Mouse (Mus musculus): ENCODE measurements around the gene Olfr1048. TPM values are rescaled to one million over a fixed set of nuclear protein-coding genes. Genes with fewer than 3 reads are reported as not detected.
"Not testable (repeated sequence)": the region's sequence is repeated elsewhere in the genome, so short reads cannot be mapped to it uniquely, and the experiment has no call there.

Olfr1048 gene
- not detected in 2 replicates for total RNA-seq (2012; rRNA removed)
- not detected for polyA plus RNA-seq (2012; ENCODE audit: insufficient read depth in 1 of 2, insufficient read length in 2 of 2, low read depth in 1 of 2, low replicate concordance in 2 of 2, missing spikeins in 1 of 2)

DNA sequence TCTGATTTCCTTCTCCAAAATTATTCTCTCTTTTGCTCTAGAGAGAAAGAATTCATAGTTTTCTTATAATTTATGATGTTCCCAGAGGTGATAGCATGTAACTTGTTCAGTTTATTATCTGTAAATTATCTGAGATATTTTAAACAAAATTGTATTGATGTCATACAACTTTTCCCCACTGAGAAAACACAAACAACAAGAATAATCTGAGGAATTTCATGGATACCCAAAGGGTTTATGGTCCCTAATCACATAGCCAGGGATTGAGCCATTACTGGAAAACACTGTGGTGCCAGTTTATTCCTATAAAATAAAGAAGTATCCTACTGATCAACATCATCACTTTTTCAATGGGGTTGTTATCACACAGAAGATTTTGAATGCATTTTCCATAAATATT, at the start of gene Olfr1048:
Olfr1048 (minus strand) TSS at position 101 of the 400 bp plus-strand sequence.
- H3K4me1 ChIP-seq (ENCODE audit: control insufficient read depth in 1 of 2, insufficient read depth in 2 of 2, low read length in 2 of 2) = no peaks in the 10 kb centered on the region
- no peaks in the 10 kb centered on the region for H3K36me3 ChIP-seq (ENCODE audit: control insufficient read depth in 1 of 2, insufficient read depth in 2 of 2, low read length in 2 of 2)
- TF ChIP-seq ETS1 (IDR thresholded peaks at IDR 0.05; ENCODE audit: low read depth, low read length) (no peak), MEF2A (IDR thresholded peaks at IDR 0.05; ENCODE audit: extremely low read depth, insufficient replicate concordance, low read depth, low read length, poor library complexity, severe bottlenecking) (no peak), E2F4 (IDR thresholded peaks at IDR 0.05; ENCODE audit: borderline replicate concordance, low read depth, low read length) (no peak), POLR2A (IDR thresholded peaks at IDR 0.05; ENCODE audit: control insufficient read depth in 1 of 2, insufficient read depth in 1 of 2, low read depth in 1 of 2, low read length in 2 of 2, poor library complexity in 1 of 2) (no peak), RAD21 (IDR thresholded peaks at IDR 0.05; ENCODE audit: low read depth, low read length) (no peak), TCF12 (IDR thresholded peaks at IDR 0.05; ENCODE audit: low read depth, low read length) (no peak), ZMIZ1 (IDR thresholded peaks at IDR 0.05; ENCODE audit: low read depth, low read length) (no peak), MXI1 (IDR thresholded peaks at IDR 0.05; ENCODE audit: low read depth, low read length) (no peak), ZKSCAN1 (IDR thresholded peaks at IDR 0.05; ENCODE audit: low read depth, low read length) (no peak), MAZ (IDR thresholded peaks at IDR 0.05; ENCODE audit: low read depth, low read length) (no peak), SMC3 (IDR thresholded peaks at IDR 0.05; ENCODE audit: low read depth, low read length) (no peak), POLR2AphosphoS2 (IDR thresholded peaks at IDR 0.05; ENCODE audit: low read length) (no peak), ELF1 (IDR thresholded peaks at IDR 0.05; ENCODE audit: low read depth, low read length) (no peak), NRF1 (IDR thresholded peaks at IDR 0.05; ENCODE audit: insufficient read depth, low read depth, low read length, poor library complexity, severe bottlenecking) (no peak), USF2 (IDR thresholded peaks at IDR 0.05; ENCODE audit: borderline replicate concordance in 1 of 2, insufficient read depth in 1 of 2, low read depth in 1 of 2, low read length in 2 of 2) (no peak), KAT2A (conservative IDR thresholded peaks at IDR 0.05; ENCODE audit: low read depth, low read length) (no peak), TBP (IDR thresholded peaks at IDR 0.05; ENCODE audit: low read depth, low read length) (no peak), USF1 (IDR thresholded peaks at IDR 0.05; ENCODE audit: low read depth, low read length) (no peak)
- no peak within 1 kb of the TSS for H3K4me3 ChIP-seq (ENCODE audit: control insufficient read depth in 1 of 2, insufficient read depth in 1 of 2, low read depth in 2 of 2, low read length in 2 of 2)
- no peak within 1 kb of the TSS for H3K9ac ChIP-seq (ENCODE audit: control insufficient read depth, low read depth, low read length, poor library complexity, severe bottlenecking)
- H3K79me2 ChIP-seq (ENCODE audit: control insufficient read depth, insufficient read depth, low read length, poor library complexity) = no peaks in the 10 kb centered on the region
- no peak within 1 kb of the TSS for H3K27ac ChIP-seq (ENCODE audit: control insufficient read depth, low read depth, low read length)
- no peaks in the 10 kb centered on the region for H3K27me3 ChIP-seq (ENCODE audit: control insufficient read depth in 1 of 2, insufficient read depth in 2 of 2, low read length in 2 of 2)
- DNase-seq (ENCODE audit: low read depth, low spot score) = no peak
- no peaks in the 10 kb centered on the region for H3K9me3 ChIP-seq (replicated peaks; ENCODE audit: insufficient read depth, low read length)

DNA sequence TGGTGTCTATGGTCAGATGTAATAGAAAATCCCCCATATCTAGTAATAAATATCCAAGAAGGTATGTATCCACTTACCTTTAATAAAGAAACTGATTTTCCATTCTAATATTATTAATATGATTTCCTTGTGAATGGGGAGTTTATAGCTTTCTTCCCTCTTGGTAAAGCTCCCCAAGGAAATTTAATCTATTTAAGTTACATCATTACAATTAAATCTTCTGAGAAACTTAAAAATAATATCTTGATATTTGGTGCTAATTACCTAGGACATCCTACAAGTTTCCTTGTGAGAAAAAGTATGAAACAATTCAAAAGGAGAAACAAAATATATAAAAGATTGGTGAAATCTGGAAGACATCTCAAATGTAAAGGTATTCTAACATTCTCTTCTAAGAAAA, 38.9 kb upstream of the Olfr1048 start, which contains the start of gene Olfr1051:
Olfr1051 (minus strand) TSS at position 101 of the 400 bp plus-strand sequence.
- not testable (repeated sequence) for H3K4me3 ChIP-seq (ENCODE audit: control insufficient read depth in 1 of 2, insufficient read depth in 1 of 2, low read depth in 2 of 2, low read length in 2 of 2); H3K9ac ChIP-seq (ENCODE audit: control insufficient read depth, low read depth, low read length, poor library complexity, severe bottlenecking); H3K36me3 ChIP-seq (ENCODE audit: control insufficient read depth in 1 of 2, insufficient read depth in 2 of 2, low read length in 2 of 2); H3K4me1 ChIP-seq (ENCODE audit: control insufficient read depth in 1 of 2, insufficient read depth in 2 of 2, low read length in 2 of 2); H3K27ac ChIP-seq (ENCODE audit: control insufficient read depth, low read depth, low read length); DNase-seq (ENCODE audit: low read depth, low spot score); H3K79me2 ChIP-seq (ENCODE audit: control insufficient read depth, insufficient read depth, low read length, poor library complexity); H3K9me3 ChIP-seq (replicated peaks; ENCODE audit: insufficient read depth, low read length); H3K27me3 ChIP-seq (ENCODE audit: control insufficient read depth in 1 of 2, insufficient read depth in 2 of 2, low read length in 2 of 2)

DNA sequence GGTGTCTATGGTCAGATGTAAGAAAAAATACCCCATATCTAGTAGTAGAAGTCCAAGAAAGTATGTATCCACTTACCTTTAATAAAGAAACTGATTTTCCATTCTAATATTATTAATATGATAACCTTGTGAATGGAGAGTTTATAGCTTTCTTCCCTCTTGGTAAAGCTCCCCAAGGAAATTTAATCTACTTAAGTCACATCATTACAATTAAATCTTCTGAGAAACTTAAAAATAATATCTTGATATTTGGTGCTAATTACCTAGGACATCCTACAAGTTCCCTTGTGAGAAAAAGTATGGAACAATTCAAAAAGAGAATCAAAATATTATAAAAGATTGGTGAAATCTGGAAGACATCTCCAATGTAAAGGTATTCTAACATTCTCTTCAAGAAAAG, 18.1 kb upstream of the Olfr1048 start, which contains the start of gene Olfr1049:
Olfr1049 (minus strand) TSS at position 101 of the 400 bp plus-strand sequence.
- not testable (repeated sequence) for H3K36me3 ChIP-seq (ENCODE audit: control insufficient read depth in 1 of 2, insufficient read depth in 2 of 2, low read length in 2 of 2); H3K27me3 ChIP-seq (ENCODE audit: control insufficient read depth in 1 of 2, insufficient read depth in 2 of 2, low read length in 2 of 2); H3K79me2 ChIP-seq (ENCODE audit: control insufficient read depth, insufficient read depth, low read length, poor library complexity); DNase-seq (ENCODE audit: low read depth, low spot score); H3K4me1 ChIP-seq (ENCODE audit: control insufficient read depth in 1 of 2, insufficient read depth in 2 of 2, low read length in 2 of 2); H3K9me3 ChIP-seq (replicated peaks; ENCODE audit: insufficient read depth, low read length); H3K4me3 ChIP-seq (ENCODE audit: control insufficient read depth in 1 of 2, insufficient read depth in 1 of 2, low read depth in 2 of 2, low read length in 2 of 2); H3K27ac ChIP-seq (ENCODE audit: control insufficient read depth, low read depth, low read length); H3K9ac ChIP-seq (ENCODE audit: control insufficient read depth, low read depth, low read length, poor library complexity, severe bottlenecking)
